Mouse (Mus musculus) embryonic facial prominence, embryonic 10.5 days (tissue): Measurements from ENCODE around the gene Atxn7. TPM values are rescaled to one million over a fixed set of nuclear protein-coding genes. Genes with fewer than 3 reads are reported as not detected.
A peak's percentile ranks its signal among the peaks of the same experiment; 100 is the strongest.
"Not testable (repeated sequence)": the region's sequence is repeated elsewhere in the genome, so short reads cannot be mapped to it uniquely, and the experiment has no call there.

Experiments used
- DNase-seq: peaks from one replicate; pipeline ENCODE4 v3.0.0-alpha.2; 2017; ENCODE audit warnings: low spot score
- H3K27ac ChIP-seq: fragments of 300-500 bp; sonication (generic); replicated peaks from 2 replicates; pipeline ENCODE4 v1.5.1; 2016; ENCODE audit warnings: mild to moderate bottlenecking
- H3K27me3 ChIP-seq: fragments of 300-500 bp; sonication (generic); replicated peaks from 2 replicates; pipeline ENCODE4 v1.6.1; 2016; ENCODE audit warnings: low read depth, mild to moderate bottlenecking; ENCODE audit not compliant: poor library complexity, severe bottlenecking
- H3K36me3 ChIP-seq: fragments of 300-500 bp; sonication (generic); replicated peaks from 2 replicates; pipeline ENCODE4 v1.6.1; 2016; ENCODE audit warnings: mild to moderate bottlenecking, moderate library complexity
- H3K4me1 ChIP-seq: fragments of 300-500 bp; sonication (generic); 2 replicates; pipeline ENCODE4 v1.6.1; 2016
- H3K4me3 ChIP-seq: fragments of 300-500 bp; sonication (generic); 2 replicates; pipeline ENCODE4 v1.5.1; 2016; ENCODE audit warnings: mild to moderate bottlenecking, moderate library complexity
- H3K9me3 ChIP-seq: fragments of 300-500 bp; sonication (generic); 2 replicates; pipeline ENCODE4 v1.6.1; 2016; ENCODE audit warnings: mild to moderate bottlenecking
- WGBS: fragments of 180-500 bp; shearing (Covaris S2); methylation state at CpG from one replicate; pipeline ENCODE4 v1.1.7; 2016; 5-methylcytosine and 5-hydroxymethylcytosine counted together
- polyA plus RNA-seq: library from polyadenylated mRNA; unstranded; fragments of >200 nt; fragmentation: Nextera tagmentation; extraction: Ambion mirVana; gene quantifications from 2 replicates; pipeline ENCODE4 v1.2.1, GENCODE M21; 2016

Atxn7 gene
- 2.9 and 3.5 TPM in 2 replicates for polyA plus RNA-seq

GRCm38 (mm10) chr14:13961401-13962112 is at the start of gene Atxn7, which contains the start of gene Thoc7:
Gene Atxn7, plus strand, starts transcription at chr14:13961440.
Gene Thoc7, minus strand, starts transcription at chr14:13961852.
- Histone ChIP-seq H3K36me3 (peaks cover 11% of the 10 kb centered on the region), H3K27ac (peak within 1 kb of the TSS; percentile 100), H3K4me1 (peaks cover 25% of the 10 kb centered on the region), H3K27me3 (no peaks in the 10 kb centered on the region), H3K4me3 (peak within 1 kb of the TSS; percentile 94), H3K9me3 (no peaks in the 10 kb centered on the region)
- WGBS: 6% methylated on average over 53 of the region's 56 CpGs
- peak; percentile 74 for DNase-seq

GRCm38 (mm10) chr14:13914387-13915082 is 46.7 kb upstream of the Atxn7 start, which contains the start of gene Gm281:
Gene Gm281, minus strand, starts transcription at chr14:13914478.
- Histone ChIP-seq H3K36me3 (no peaks in the 10 kb centered on the region), H3K27ac (no peak within 1 kb of the TSS), H3K4me1 (no peaks in the 10 kb centered on the region; the same call in 1 of the 2 replicates), H3K4me3 (no peak within 1 kb of the TSS), H3K27me3 (no peaks in the 10 kb centered on the region), H3K9me3 (no peaks in the 10 kb centered on the region)
- WGBS: 37% methylated on average over 1 of the region's 1 CpGs
- no peak for DNase-seq

- Histone ChIP-seq H3K9me3 (no peaks in the 10 kb centered on the region), H3K4me3 (no peak overlapping the region), H3K4me1 (no peaks in the 10 kb centered on the region; the same call in 1 of the 2 replicates), H3K27me3 (no peaks in the 10 kb centered on the region), H3K36me3 (no peaks in the 10 kb centered on the region), H3K27ac (no peak overlapping the region)
- WGBS: 83% methylated on average over 4 of the region's 4 CpGs
- DNase-seq: no peak
These were observed 46.0 kb upstream of the Atxn7 start for GRCm38 (mm10) chr14:13915207-13915606.

- no peaks in the 10 kb centered on the region for H3K4me1 ChIP-seq
- no peaks in the 10 kb centered on the region for H3K36me3 ChIP-seq
- no peak overlapping the region for H3K27ac ChIP-seq
- WGBS: 89% methylated on average over 10 of the region's 10 CpGs
- no peaks in the 10 kb centered on the region for H3K27me3 ChIP-seq
- no peaks in the 10 kb centered on the region for H3K9me3 ChIP-seq
- DNase-seq: no peak
- no peak overlapping the region for H3K4me3 ChIP-seq
These were observed 44.0 kb upstream of the Atxn7 start for GRCm38 (mm10) chr14:13917208-13917607.

GRCm38 (mm10) chr14:13917630-13918029 is 43.6 kb upstream of the Atxn7 start:
- DNase-seq: peak; percentile 70

GRCm38 (mm10) chr14:13933290-13934051 is 27.8 kb upstream of the Atxn7 start:
- Histone ChIP-seq H3K9me3 (peaks cover 18% of the 10 kb centered on the region), H3K4me1 (peaks cover 8% of the 10 kb centered on the region), H3K36me3 (no peaks in the 10 kb centered on the region), H3K27ac (peak overlapping the region; percentile 72), H3K27me3 (no peaks in the 10 kb centered on the region), H3K4me3 (peak overlapping the region; percentile 49)
- peak; percentile 31 for DNase-seq
- WGBS: 34% methylated on average over 31 of the region's 31 CpGs

More at GRCm38 (mm10) chr14:13917630-13918029, 43.6 kb upstream of the Atxn7 start:
- Histone ChIP-seq H3K36me3 (no peaks in the 10 kb centered on the region), H3K4me3 (no peak overlapping the region), H3K4me1 (no peaks in the 10 kb centered on the region), H3K27ac (no peak overlapping the region), H3K9me3 (no peaks in the 10 kb centered on the region), H3K27me3 (no peaks in the 10 kb centered on the region)
- WGBS: 47% methylated on average over 3 of the region's 3 CpGs

GRCm38 (mm10) chr14:13934052-13934371 is 27.2 kb upstream of the Atxn7 start:
- DNase-seq: no peak
- Histone ChIP-seq H3K4me1 (peaks cover 8% of the 10 kb centered on the region), H3K27ac (no peak overlapping the region), H3K9me3 (peaks cover 18% of the 10 kb centered on the region), H3K4me3 (peak overlapping the region; percentile 49), H3K36me3 (no peaks in the 10 kb centered on the region), H3K27me3 (no peaks in the 10 kb centered on the region)
- 47% methylated on average over 5 of the region's 5 CpGs for WGBS

- Histone ChIP-seq H3K9me3 (no peaks in the 10 kb centered on the region), H3K27ac (no peak overlapping the region), H3K36me3 (peaks cover 31% of the 10 kb centered on the region), H3K4me3 (no peak overlapping the region), H3K27me3 (no peaks in the 10 kb centered on the region), H3K4me1 (no peaks in the 10 kb centered on the region)
- WGBS: 86% methylated on average over 4 of the region's 4 CpGs
- no peak for DNase-seq
These were observed 16.6 kb upstream of the Atxn7 start for GRCm38 (mm10) chr14:13944686-13945085.

GRCm38 (mm10) chr14:13948345-13948744 is 12.9 kb upstream of the Atxn7 start:
- Histone ChIP-seq H3K9me3 (no peaks in the 10 kb centered on the region), H3K4me1 (no peaks in the 10 kb centered on the region), H3K27ac (no peak overlapping the region), H3K36me3 (peaks cover 67% of the 10 kb centered on the region), H3K4me3 (no peak overlapping the region), H3K27me3 (no peaks in the 10 kb centered on the region)
- DNase-seq: no peak
- WGBS: 92% methylated on average over 7 of the region's 7 CpGs

GRCm38 (mm10) chr14:13950401-13950800 is 10.8 kb upstream of the Atxn7 start:
- H3K4me3 ChIP-seq: no peak overlapping the region
- no peaks in the 10 kb centered on the region for H3K9me3 ChIP-seq
- peak; percentile 33 for DNase-seq
- H3K27ac ChIP-seq: no peak overlapping the region
- H3K27me3 ChIP-seq: no peaks in the 10 kb centered on the region
- no peaks in the 10 kb centered on the region for H3K4me1 ChIP-seq
- H3K36me3 ChIP-seq: peaks cover 82% of the 10 kb centered on the region

- DNase-seq, H3K27ac ChIP-seq, H3K27me3 ChIP-seq, H3K4me3 ChIP-seq, H3K9me3 ChIP-seq, H3K4me1 ChIP-seq: not testable (repeated sequence)
- peaks cover 89% of the 10 kb centered on the region for H3K36me3 ChIP-seq
- WGBS: 97% methylated on average over 3 of the region's 3 CpGs
These were observed 9.1 kb upstream of the Atxn7 start for GRCm38 (mm10) chr14:13952151-13952550.

GRCm38 (mm10) chr14:13960079-13960478 is 1.2 kb upstream of the Atxn7 start:
- Histone ChIP-seq H3K27ac (peak overlapping the region; percentile 100), H3K4me3 (peak overlapping the region; percentile 94), H3K36me3 (peaks cover 23% of the 10 kb centered on the region), H3K27me3 (no peaks in the 10 kb centered on the region), H3K4me1 (peaks cover 25% of the 10 kb centered on the region), H3K9me3 (no peaks in the 10 kb centered on the region)
- WGBS: 0% methylated on average over 9 of the region's 9 CpGs
- DNase-seq: peak; percentile 72
